Mouse (Mus musculus): ENCODE measurements around the gene Cdh5.

The Cdh5 gene

GRCm38 (mm10) chr8:104134521-104134920 is 33.1 kb downstream of the Cdh5 start:
- intact Hi-C loops (cut with DNase I): no loop called here

DNA sequence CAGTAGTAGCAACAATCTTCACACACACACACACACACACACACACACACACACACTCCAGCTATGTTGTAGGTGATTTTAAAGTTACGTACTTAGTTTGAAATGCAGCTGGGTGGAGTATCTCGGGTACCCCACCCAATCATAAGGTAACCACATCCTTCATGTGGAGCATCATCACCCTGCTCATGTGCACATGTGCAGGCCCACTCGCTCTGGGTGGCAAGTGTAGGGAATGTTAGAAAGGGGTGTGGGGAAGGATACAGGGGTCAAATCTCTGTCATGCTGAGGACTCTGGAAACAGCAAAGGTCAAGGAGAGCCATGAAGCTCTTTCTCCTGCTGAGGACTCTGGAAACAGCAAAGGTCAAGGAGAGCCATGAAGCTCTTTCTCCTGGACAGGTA is 34.9 kb downstream of the Cdh5 start:
- intact Hi-C loops (cut with DNase I): no loop called here

DNA sequence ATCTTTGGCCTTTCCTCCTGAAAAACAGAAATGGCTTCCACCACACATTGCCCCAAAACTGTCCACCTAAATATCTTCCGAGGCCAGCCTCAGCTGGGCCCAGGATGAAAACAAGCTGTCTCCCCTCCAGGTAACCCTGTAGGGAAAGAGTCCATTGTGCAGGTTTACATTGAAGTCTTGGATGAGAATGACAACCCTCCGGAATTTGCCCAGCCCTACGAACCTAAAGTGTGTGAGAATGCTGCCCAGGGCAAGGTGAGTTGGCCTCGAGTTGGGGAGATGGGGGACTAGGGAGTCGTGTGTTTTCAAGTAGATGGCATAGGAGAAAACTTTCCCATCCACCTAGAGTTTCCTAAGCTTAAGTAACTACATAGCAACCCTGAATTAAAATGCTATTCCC is 36.2 kb downstream of the Cdh5 start:
- intact Hi-C loops (cut with DNase I): no loop called here

- intact Hi-C loops (cut with DNase I): loop anchor here (5.0 to 10.0 kb wide), 2 partner anchors 38 to 204 kb away; partner anchors contain the start of gene Cdh5
Measured at GRCm38 (mm10) chr8:104140611-104141010, 39.2 kb downstream of the Cdh5 start.

DNA sequence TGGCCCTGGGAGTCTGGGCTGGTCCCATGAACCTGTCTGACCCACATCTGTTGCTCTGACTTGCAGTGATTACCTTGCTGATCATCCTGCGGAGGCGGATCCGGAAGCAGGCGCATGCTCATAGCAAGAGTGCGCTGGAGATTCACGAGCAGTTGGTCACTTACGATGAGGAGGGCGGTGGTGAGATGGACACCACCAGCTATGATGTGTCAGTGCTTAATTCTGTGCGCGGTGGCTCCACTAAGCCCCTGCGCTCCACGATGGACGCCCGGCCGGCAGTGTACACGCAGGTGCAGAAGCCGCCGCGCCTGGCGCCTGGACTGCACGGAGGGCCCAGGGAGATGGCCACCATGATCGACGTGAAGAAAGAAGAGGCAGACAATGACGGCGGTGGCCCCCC is 41.0 kb downstream of the Cdh5 start:
- intact Hi-C loops (cut with DNase I): loop anchor here (5.0 to 10.0 kb wide), 2 partner anchors 40 to 202 kb away; partner anchors contain the start of gene Cdh5

- intact Hi-C loops (cut with DNase I): loop anchor here (5.0 to 10.0 kb wide), 2 partner anchors 41 to 201 kb away; partner anchors contain the start of gene Cdh5
Measured at GRCm38 (mm10) chr8:104143379-104143778, 42.0 kb downstream of the Cdh5 start.

GRCm38 (mm10) chr8:104144434-104145216 is 43.2 kb downstream of the Cdh5 start:
- intact Hi-C loops (cut with DNase I): loop anchor here (5.0 to 10.0 kb wide), 2 partner anchors 42 to 200 kb away; partner anchors contain the start of gene Cdh5

DNA sequence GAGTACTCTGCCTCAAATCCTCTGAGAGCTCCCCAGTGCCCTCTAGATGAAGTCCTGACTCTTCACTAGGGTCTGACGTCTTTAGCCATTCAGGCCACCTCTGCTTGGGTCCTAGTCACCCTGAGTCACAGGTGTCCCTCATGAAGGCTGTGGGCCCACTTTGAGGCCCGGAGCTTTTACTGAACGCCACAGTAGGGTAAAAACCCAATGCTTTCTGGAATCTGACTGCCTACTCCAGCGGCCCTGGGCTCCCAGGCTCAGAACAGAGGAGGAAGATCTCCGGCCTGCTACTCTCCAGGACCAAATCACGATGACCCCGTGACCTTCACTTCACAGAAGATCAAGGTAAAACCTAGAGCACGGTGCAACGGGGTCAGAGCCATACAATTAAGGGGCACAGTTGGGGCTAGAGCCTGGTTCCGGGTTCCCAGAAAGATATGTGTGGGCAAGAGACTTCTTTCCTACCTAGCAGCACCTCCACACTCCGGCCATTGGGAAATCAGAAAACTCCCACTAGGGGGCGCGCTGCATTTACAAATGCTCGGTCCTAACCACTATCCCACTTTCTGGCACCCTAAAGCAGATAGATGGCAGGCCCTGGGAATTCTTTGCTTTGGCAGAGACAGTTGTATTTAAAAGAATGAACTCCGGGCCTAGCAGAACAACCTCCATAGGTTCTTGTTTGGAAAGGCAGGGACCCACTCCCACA is 44.7 kb downstream of the Cdh5 start:
- intact Hi-C loops (cut with DNase I): loop anchor here (1.0 to 10.0 kb wide), 2 partner anchors 73 to 199 kb away; no protein-coding TSS in a partner anchor

DNA sequence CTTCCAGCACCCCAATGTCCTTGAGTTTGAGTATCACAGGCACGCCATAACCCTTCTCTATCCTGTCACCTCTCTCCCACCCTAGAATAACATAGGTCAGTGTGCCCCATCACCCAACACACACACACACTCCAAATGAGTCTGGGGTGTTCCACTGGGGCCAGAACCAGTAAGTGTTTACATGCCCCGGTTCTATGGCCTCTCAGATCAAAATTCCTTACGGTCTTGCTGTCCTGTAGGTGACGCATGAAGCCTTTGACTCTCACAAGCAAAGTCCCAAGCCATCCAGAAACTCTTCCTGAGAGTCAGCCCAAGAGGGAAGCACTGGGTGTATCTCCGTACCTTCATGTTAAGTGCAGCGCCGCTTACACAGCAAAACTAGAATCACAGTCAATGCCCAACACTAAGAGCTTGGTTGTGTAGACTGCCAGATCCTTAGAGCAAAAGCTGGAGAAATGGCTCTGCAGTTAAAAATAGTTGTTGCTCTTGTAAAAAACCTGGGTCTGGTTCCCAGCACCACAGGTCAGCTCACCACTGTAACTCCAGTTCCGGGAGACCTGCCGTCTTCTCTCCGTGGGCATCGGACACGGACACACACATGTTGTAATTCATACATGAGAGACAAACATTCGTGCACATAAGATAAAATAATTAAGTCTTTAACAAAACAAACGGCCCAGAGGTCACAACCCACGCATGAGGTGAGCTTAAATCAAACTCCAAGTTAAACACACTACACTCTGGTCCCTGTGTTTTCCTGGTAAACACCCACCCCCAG is 45.5 kb downstream of the Cdh5 start:
- intact Hi-C loops (cut with DNase I): loop anchor here (1.0 to 10.0 kb wide), 2 partner anchors 72 to 198 kb away; no protein-coding TSS in a partner anchor

GRCm38 (mm10) chr8:104147947-104148346 is 46.5 kb downstream of the Cdh5 start:
- intact Hi-C loops (cut with DNase I): loop anchor here (10.0 kb wide), 1 partner anchor 197 kb away; no protein-coding TSS in a partner anchor

DNA sequence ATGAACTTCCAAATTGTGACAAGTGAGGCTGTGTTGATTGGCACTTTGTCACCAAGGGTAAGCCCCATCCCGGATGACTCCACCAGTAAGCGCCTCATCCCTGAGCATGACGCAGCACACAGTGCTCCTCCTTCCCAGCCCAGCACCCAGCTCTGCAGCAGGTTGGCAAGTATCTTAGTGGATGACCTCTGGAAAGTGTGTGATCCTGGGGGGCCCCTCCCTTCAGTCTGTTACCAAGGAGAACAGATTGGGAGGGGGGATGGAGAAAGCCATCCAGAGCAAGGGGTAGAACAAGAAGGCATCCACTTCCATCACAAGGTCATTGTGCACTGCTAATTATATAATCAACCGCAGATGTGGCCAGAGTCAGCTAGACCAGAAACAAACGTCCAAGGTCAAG is 59.3 kb downstream of the Cdh5 start:
- intact Hi-C loops (cut with DNase I): no loop called here

- intact Hi-C loops (cut with DNase I): no loop called here
Measured at GRCm38 (mm10) chr8:104169461-104169860, 68.0 kb downstream of the Cdh5 start.

- intact Hi-C loops (cut with DNase I): no loop called here
Measured at GRCm38 (mm10) chr8:104170118-104171049, 69.0 kb downstream of the Cdh5 start, which contains the start of gene Bean1. TSS of gene Bean1 (plus strand) at chr8:104170442.

DNA sequence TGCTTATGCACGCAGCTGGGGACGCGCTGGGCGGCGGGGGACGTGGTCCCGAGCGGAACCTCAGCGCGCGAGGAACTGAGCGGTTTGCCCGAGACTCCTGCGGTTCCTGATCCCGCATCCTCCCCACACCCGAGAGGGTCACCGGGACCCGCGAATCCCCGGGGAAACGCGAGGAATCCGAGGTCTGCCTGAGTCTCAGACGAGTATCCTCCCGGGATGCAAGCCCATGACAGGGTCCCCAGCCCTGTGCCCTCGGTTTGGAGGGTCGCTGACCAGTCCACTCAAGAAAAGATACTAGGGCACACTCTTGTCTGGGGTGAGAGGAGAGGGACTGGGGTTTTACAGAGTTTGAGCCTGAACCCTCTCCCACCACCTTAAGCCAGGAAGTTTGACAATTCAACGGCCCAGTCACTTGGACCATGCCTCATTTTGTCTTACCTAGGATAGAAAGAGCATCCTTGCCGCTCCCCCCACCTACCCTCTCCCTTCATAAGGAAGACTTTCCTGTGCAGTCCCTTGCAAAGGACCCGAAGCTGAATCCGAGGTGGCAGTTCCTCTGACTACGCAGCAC is 69.7 kb downstream of the Cdh5 start:
- intact Hi-C loops (cut with DNase I): no loop called here

- intact Hi-C loops (cut with DNase I): no loop called here
Measured at GRCm38 (mm10) chr8:104172420-104172819, 71.0 kb downstream of the Cdh5 start.

DNA sequence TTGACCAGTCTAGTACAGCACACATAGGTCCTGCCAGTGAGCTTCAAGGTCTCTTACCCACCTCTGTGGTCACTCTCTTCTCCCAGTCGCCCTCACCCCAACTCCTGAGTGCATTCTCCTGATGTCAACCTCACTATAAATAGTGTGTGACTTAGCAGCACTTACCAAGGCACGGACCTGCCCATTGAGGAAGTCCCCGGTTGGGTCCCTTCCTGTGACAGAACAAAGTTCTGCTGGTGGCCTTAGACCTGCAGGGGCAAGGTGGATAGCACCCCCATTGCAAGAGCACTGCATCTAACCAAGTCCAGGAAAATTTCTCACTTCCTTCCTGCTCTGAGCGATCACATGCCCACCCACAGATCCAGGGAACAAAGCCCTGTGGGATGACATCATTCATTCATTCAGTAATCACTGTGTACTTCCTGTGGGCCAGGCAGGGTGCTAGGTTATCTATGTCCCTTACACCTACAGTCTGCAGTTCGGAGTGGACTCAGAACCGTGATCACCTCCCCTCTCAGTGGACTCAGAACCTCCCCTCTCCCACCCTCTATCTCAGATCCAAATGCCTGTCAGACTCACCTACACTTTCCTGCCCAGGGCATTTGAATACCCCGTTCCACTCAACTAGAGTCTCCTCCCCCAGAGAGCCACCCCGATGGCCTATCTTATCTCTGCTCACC is 74.6 kb downstream of the Cdh5 start:
- intact Hi-C loops (cut with DNase I): no loop called here

GRCm38 (mm10) chr8:104177054-104177453 is 75.6 kb downstream of the Cdh5 start:
- intact Hi-C loops (cut with DNase I): no loop called here

- intact Hi-C loops (cut with DNase I): no loop called here
Measured at GRCm38 (mm10) chr8:104184905-104185304, 83.5 kb downstream of the Cdh5 start.

DNA sequence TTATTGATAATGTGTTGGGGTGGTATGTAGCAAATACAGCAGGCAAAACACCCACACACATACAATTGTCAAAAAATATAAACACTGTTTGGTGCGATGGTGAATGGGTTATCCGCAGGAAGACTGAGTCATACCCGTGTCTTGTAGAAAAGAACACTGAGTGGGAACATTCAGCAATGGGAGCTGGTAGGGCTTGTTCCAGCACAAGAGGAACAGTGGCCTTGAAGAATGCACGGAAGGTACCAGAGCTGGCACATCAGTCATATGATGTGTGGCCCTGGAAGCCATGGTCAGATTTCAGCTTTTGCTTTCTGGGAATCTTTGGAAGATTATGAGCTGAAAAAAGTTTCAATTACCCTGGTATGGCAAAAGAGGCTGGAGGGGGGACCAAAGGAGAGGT is 85.4 kb downstream of the Cdh5 start:
- intact Hi-C loops (cut with DNase I): no loop called here

Measured in adrenal gland (tissue).